Mouse (Mus musculus) ovary, adult 18-20 months (tissue): Measurements from ENCODE around the gene Nfkb1.

Source experiments
- DNase-seq: peaks from one replicate; pipeline ENCODE4 v3.0.0; 2022; ENCODE audit warnings: low spot score, mixed read lengths

The Nfkb1 gene

GRCm38 (mm10) chr3:135699523-135700264, 8.3 kb upstream of the Nfkb1 start:
- no peak for DNase-seq

- DNase-seq, result no peak
Measured at GRCm38 (mm10) chr3:135698466-135698975, 7.2 kb upstream of the Nfkb1 start.

GRCm38 (mm10) chr3:135696262-135696661, 4.9 kb upstream of the Nfkb1 start:
- DNase-seq, result no peak

GRCm38 (mm10) chr3:135692999-135693398, 1.7 kb upstream of the Nfkb1 start:
- no peak for DNase-seq

- peak; percentile 12 for DNase-seq
Measured at GRCm38 (mm10) chr3:135690568-135691190, 668 bp downstream of the Nfkb1 start.

- no peak for DNase-seq
Measured at GRCm38 (mm10) chr3:135689773-135690567, 1.4 kb downstream of the Nfkb1 start.

- no peak for DNase-seq
Measured at GRCm38 (mm10) chr3:135688970-135689772, 2.2 kb downstream of the Nfkb1 start.

- no peak for DNase-seq
Measured at GRCm38 (mm10) chr3:135687965-135688364, 3.4 kb downstream of the Nfkb1 start.

- no peak for DNase-seq
Measured at GRCm38 (mm10) chr3:135686419-135686818, 4.9 kb downstream of the Nfkb1 start.

- no peak for DNase-seq
Measured at GRCm38 (mm10) chr3:135683275-135683674, 8.1 kb downstream of the Nfkb1 start.

GRCm38 (mm10) chr3:135682240-135682639, 9.1 kb downstream of the Nfkb1 start:
- DNase-seq, result no peak

GRCm38 (mm10) chr3:135681272-135681783, 10.0 kb downstream of the Nfkb1 start:
- DNase-seq, result no peak

- no peak for DNase-seq
Measured at GRCm38 (mm10) chr3:135680213-135680843, 11.0 kb downstream of the Nfkb1 start.

- no peak for DNase-seq
Measured at GRCm38 (mm10) chr3:135677064-135677463, 14.3 kb downstream of the Nfkb1 start.

- DNase-seq, result no peak
Measured at GRCm38 (mm10) chr3:135676364-135676763, 15.0 kb downstream of the Nfkb1 start.

- no peak for DNase-seq
Measured at GRCm38 (mm10) chr3:135675480-135675879, 15.9 kb downstream of the Nfkb1 start.

- no peak for DNase-seq
Measured at GRCm38 (mm10) chr3:135674716-135675392, 16.5 kb downstream of the Nfkb1 start.

- no peak for DNase-seq
Measured at GRCm38 (mm10) chr3:135673695-135674094, 17.7 kb downstream of the Nfkb1 start.

GRCm38 (mm10) chr3:135673041-135673440, 18.3 kb downstream of the Nfkb1 start:
- no peak for DNase-seq

GRCm38 (mm10) chr3:135672135-135672534, 19.2 kb downstream of the Nfkb1 start:
- no peak for DNase-seq
